Mouse (Mus musculus): Measurements from ENCODE around the gene Impg1.

The Impg1 gene

DNA sequence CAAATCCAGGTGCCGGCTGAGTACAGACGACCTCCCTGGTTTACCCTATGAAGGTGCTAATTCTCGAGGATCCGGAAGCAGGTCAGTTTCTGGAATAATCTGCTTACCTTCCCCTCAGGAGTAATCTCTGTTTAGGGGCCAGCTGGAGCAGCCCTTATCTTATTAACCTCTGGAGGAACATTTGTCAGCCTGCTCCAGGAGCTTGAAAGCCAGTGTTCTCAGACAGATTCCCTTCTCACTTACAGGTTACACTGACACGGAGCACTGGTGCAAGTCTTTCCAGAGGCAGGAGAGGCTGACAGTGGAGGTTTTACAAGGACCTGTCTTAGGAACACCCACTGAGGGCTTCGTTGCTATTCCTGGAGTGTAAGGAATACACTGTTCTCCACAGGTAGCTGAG is at the start of gene Impg1:
TSS of gene Impg1 (minus strand) at position 101 of the 400 bp plus-strand sequence.
- no peak for DNase-seq

DNA sequence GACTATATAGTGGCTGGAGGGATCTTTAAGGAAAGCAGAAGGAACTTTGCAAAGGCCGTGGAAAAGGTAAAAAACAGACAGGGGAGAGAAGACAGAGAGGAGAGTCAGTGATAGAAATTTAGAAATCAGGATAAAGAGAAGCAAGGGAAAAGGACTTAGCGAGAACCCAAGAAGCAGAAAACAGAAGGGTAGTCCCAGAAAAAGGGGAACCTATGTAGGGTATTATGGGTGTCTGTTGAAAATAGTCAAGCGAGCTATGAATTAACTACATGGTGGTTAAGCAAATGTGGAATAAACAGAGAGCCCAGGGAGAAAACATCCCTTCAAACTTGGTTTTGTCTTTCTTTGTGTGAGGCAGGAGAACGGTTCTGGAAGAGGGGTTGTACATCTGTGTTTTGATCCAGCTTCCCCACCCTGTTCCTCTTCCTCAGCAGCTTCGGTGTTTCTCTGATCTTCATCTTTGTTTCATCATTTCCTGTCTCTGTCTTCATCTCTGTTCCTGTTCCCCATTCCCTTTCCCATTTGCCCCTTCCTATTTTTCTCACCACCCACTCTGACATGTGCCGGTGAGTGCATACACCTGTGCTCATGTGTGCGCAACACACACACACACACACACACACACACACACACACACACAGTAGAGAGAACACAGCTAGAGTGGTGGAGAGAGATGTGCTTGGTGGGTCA is 44.3 kb upstream of the Impg1 start:
- DNase-seq: no peak

DNA sequence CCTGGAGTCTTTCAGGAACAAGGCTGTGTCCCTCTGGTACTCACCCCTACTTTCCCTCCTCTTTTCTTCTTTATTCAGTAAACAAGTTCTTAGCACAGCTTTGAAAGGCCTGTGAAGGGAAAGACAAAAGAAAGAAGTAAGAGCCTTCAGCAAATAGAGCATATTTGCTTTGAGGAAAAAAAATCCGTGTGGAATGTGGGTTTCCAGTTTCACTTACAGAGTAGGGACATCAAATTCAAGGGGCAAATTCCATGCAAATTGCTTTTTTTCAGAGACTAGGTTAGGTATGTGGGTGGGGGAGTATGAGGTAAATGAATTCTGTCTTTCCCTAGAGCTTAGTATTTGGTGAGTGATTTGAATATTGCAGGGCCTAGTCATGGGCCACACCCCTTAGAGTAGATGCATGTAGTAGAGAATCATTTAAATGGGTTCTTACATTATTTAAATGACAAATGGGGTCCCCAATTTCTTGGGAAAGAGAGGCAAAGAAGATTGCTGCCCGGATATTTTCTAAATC is 39.3 kb upstream of the Impg1 start:
- no peak for DNase-seq

DNA sequence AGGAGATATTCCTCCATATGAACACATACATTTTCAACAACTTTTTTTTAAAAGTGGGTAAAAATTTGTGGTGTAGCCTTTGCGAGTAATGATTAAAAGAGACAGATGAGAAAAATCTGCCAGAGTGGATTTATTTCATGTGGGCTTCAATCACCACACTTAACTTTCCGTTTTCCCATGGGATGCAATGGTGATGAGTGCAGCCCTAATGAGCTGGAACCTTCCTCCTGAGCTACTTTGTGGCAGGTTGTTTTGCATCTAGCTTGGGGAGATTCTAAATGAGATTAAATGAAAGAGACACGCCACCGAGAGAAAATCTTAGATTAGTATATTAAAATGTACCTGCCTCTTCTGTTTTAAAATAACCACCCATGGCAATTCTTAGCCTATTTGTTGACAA is 26.3 kb upstream of the Impg1 start:
- DNase-seq: no peak

DNA sequence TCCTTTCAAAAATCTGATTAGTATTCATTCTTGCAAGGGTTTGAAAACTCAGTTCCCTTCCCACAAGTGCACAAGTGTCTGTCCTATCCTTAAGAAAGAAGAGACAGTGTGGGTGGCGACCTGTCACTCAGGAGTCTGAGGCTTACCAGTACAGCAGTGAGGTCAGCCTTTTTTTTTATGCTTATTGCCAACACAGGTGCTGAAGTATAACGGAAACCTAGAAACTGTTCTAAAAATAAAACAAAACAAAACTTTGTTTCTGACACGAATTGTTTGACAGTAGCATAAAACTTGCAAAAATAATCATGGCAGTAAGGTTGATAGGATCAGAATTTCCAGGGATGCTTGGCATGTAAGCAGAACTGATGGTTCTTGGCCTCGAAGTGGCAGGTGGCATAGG is 4.9 kb downstream of the Impg1 start:
- no peak for DNase-seq

DNA sequence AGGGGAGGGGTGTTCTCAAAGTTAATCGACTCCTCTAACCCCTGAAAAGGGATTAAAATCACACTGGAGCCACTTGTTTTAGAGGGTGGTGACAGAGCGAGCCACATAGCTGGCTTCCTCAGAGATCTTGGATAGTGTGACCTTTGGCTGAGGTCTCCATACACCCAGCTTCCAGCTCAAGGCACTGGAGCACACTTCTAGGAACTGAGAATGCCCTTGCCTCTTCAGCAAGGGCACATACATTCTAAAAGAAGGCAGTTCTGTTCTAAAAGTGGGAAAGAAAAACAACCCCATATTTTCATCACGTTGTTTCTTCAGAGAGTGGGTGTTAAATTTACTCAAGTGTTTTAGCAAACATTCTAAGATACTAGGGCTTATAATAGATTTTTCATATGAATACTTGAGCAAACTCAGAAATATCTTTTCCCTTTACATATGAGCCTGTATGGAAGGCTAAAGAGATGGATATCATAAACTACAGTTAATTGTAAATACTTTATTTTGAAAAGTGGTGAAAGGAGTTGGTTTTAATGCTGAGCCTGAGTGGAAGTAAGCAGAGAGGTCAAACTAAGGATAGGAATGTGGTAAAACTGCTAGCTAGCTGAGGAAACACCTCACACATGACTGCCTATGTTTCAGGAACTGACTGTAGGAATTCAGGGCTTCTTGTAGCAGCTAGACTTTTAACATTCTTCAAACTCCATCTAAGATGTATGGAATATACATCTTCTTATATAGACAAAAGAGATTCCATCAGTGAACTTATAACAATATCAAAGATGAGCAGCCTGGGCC is 14.6 kb downstream of the Impg1 start:
- no peak for DNase-seq

DNA sequence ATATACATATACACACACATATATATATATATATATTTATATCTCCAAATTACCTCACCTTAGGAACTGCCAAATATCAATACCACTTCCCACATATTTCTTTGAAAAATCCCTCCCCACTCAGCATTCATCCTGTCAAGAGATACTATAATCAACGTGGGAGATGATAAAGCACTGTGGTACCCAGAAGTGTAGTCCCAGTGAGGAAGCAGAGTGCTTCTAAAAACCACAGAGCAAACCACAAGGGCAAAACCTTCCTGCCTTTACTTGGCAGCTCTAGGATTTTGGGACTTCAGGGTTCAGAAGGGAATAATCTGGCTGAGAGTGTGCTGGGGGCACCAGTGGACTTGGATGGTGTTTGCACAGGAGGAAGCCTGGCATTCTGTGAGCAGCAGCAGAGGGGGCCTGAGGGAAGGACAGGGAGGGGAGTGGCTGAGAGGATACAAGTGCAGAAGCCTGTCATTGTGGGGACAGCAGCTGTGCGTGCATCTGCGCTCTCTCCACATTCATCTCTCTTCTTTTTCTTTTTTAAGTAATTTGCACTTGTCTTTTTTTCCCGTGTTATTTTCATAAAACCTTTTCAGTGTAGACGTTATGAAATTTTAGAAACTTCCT is 24.1 kb downstream of the Impg1 start:
- no peak for DNase-seq

DNA sequence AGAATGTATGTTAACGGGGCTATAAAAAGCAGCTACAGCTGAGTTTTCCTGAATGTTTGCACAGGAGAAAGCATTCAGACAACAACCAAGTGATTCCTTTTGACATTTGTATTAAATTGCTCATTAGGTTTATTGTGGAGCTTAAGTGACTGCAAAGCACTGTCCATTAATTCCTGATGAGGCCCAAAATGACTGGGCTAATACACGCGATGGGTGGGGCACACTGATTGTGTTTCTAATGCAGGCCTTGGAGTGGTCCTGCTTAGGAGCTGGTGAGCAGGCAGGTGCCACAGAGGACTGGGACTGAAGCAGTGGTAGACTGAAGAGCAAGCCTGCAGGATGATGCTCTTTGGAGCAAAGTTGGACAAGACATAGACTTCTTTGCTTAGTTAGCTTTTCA is 73.9 kb downstream of the Impg1 start:
- no peak for DNase-seq

DNA sequence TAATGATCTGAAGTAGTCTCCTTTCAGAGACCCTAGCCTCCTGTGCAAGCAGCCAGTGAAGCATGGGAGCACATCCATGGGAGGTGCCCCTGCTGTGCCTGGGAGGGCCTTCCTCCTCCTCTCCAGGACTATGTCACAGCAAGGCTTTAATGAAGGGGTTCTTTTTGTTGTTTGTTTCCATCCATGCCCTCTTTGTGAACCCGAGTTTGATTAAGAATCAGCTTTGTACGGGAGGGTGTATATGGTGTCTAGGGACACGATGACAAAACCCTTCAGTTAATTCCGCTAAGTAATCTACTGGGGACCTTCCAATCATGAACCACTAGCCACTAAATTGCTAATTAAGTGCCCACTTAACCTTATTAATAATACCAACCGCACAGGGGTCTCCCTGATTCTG is 74.3 kb downstream of the Impg1 start:
- DNase-seq: no peak

DNA sequence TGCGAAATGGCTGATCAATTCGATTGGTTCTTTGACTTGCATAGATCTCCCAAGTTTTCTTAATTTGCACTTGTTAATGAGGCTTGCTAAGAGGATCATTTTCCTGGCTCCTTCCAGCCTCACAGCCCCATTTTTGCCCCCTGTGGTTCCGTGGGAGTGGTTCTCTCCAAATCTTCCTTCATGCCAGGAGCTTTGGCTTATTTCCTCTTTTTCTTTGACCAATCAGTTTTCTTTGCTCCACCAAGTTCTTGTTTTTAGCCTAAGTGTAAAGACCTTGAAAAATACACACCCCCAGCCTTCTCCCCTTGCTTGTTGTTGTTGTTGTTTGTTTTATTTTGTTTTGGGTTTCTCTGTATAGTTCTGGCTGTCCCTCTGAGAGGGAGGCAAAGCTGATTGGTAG is 77.4 kb downstream of the Impg1 start:
- DNase-seq: no peak

DNA sequence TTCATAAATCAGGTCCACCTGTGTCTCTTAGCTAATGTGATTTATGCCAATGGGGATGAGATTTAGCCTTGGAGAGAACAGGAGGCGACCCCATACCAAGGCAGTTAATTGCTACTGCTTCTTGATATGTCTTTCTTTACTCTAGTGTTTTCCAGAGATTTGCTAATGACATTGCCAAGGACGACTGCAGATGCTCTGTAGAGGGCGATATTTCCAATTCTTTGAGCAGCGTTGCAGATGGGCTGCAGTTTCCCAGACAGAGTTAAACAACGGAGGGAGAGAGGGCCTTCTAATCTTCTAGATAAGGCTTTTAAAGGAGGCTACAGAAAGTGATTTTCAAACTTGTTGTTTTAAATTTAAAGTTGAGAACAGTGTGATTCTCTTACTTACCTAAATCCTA is 78.8 kb downstream of the Impg1 start:
- no peak for DNase-seq

DNA sequence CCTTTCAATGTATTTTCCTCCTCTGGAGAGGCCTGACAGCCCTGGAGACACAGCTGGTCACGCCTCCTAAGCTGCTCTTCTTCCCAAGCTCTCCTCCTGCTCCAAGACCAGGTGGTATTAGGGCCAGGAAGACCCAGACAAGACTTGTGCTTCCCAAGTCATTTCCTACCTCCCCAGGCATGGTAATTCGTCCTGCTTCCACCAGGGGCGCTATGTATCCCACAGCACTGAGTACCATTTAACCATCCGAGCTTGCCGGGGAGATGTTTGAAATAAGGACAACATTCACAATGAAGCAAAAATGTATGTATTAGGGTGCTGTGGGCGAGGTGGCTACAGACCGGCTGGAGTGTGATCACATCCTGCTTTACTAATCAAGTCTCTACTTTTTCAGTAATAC is 79.3 kb downstream of the Impg1 start:
- DNase-seq: peak; percentile 26

DNA sequence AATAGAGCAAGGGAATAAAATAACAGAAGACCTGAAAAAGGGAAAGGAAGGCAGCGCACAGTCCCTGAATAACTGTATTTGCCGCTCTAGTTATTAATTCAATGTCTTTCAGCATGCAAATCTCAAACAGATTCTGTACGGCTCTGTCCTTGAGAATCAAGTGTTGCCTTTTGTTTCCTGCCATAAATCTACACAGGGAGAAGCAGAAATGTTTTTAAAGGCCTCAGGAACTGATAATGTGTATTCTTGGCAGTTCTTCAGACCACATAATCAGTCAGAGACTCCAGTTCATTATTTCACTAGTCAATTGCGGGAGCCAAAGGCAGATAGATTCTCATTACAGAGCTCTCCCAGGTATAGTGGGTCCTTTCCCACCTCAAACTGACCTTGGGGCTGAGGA is 82.6 kb downstream of the Impg1 start:
- DNase-seq: no peak

DNA sequence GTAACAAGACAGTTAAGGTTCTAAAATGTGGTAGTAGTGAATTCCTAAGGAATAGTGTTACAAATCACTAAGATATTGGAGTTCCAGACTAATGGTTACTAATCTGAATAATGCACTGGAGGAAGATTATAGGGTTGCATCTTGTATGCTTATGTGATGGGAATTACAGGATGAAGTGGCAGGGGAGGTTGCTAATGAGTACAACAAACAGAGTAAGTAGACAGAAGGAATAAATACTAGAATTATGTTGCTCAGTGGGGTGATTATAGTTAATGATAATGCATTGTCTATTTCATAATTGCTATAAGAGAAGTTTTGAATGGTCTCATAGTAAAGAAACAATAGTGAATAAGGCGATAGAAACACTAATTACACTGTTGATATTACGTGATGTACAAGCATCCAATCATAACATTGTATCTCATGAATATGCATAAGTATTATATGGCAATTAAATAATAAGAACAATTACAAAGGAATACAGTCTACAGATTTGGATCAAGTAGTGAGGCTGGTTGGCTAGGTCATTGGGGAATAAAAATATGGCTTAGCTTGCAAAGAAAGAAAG is 85.1 kb downstream of the Impg1 start:
- DNase-seq: no peak

DNA sequence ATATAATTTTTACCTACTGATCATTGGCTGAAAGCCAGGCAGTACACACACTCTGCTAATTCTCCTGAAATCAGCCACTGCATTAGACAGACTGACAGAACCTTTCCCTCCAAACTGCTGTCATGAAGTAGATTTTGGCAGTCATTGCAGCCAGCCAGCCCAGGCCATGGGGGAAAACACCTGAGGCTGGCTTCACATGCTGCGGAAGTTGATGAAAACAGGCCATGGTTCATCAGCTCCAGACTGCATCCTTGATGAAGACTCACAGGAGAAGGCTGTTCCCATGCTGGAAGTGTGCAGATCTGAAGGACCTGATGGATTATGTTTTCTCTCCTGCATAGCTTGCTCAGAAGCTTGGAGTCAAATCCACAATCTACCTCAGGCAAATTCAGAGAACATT is 91.2 kb downstream of the Impg1 start:
- no peak for DNase-seq

DNA sequence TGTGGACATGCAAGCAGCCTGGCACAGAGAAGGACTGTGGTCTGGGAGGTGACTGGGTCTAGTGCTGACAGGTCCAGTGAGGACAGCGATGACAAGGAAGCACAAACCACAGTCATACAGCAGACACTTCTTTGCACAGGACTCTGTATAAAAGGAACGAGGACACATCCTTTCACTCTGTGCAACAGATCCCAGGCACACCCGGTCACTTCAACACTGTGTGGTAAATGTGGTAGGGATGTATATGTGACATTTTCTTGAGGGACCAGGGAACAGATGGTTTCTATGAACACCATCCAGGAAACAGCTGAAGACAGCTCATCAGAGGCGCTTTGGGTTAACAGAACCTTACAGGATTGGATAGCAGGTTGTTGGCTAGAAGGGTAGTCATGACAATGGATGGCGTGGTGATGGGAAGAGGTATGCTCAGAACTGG is 92.0 kb downstream of the Impg1 start:
- DNase-seq: no peak

DNA sequence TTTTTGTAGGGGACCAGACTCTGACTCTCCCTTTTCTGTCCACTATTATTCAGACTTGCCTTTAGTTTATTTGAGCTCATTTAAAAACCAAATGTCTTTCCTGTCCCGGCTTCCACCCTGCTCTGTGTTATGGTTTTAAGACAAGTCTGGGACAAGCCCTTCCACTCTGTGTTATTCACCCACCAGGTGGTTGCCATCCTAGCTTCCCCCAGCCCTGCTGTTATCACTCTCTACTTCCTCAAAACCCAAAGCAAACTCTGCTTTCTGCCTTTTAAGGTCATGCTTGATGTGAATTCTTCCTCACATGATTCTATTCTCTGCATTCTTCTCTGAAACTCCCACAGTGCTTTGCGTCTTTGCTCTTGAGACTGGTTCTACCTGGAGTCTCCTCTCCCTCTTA is 96.6 kb downstream of the Impg1 start:
- no peak for DNase-seq

DNA sequence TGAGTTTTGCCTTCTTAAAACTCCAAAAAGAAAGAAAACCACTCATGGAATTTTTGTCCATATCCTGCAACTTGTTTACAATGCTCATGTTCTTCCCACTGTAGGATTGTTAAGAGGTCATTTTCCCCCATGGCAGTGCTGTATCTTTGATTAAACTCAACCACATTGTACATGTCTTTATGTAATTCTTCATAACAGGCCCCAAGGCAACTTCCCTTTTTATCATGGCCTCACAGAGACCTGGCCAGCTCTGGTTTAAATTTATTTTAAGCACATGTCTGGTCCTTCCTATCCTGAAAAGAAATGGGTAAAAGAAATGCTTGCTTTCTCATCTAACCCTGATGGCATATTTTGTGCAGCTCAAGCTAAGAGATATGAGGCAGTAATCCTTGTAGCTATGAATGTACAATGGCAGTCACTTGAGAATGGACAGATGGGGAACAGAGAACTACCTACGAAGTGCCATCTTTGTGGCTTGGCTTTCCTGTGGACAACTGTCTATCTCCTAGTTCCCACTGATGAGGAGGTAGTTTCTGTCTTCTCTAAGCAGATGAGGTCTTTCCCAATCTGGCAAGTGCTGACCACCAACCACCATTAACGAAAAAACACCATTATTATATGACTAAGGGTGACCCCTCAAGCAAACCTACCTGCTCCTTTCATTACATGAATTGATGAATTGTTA is 97.6 kb downstream of the Impg1 start:
- no peak for DNase-seq

DNA sequence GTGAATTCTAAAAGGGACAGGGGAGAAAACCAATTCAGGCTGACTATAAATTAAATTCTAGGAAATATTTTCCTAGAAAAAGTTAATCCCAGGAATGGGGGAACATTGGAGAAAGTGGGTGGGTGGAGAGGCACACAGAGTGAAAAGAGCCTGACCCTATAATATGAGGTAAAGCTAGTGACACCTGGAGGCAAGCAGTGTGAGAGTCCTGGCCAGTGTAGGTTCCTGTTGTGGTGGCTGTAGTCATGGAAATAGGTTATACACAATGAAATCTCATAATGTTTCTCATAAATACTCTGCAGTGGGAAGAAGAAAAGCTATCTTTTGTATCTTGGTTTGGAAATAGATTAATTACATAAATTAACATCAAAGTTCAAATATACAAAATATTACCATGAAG is 105.2 kb downstream of the Impg1 start:
- no peak for DNase-seq

DNA sequence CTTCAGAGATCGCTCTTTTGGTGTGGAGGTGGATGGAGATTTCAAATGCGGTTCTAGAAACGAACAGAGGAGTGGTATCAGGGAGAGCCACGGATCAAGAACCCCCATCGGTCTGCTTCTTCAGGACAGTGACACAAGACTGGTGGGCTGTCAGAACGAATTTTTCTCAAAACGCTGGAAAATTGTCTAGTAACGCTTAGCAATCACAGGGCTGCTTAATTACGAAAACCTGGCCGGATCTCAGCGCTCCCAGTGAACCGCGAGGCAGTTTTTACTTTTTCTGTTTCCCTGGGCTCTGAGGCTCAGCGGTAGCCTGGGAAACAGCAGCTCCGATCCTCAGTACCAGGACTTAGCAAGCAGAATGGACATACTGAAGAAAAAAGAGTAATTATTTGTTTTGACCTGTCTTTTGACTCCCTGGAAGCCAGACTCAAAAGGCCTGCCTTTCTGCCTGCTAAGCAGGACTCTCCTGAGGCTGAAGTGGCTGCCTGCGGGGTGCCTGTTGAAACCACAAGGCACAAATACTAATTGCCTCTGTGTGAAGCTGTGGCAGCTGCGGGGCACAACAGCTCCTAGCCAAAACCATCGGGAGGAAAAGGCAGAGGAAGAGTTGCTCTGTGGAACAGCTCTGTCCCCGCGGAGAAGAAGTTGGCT is 113.5 kb downstream of the Impg1 start:
- no peak for DNase-seq

DNA sequence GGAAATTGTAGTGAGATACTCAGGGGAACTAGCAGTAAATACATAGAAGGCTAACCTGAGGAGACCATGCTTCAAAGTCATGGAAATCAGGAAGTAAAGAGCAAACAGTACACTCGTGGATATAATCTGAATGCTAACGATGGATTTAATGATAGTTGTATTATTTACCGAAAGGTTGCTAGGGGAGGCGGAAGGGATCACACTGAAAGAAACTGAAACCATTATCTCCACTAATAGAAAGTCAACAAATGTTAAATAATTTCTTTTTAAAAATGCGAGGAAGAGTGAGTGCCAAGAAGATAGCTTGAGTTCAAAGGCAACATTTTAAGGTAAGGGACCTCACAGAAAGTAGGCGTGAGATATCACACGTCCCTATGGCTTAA is 114.0 kb downstream of the Impg1 start:
- no peak for DNase-seq

DNA sequence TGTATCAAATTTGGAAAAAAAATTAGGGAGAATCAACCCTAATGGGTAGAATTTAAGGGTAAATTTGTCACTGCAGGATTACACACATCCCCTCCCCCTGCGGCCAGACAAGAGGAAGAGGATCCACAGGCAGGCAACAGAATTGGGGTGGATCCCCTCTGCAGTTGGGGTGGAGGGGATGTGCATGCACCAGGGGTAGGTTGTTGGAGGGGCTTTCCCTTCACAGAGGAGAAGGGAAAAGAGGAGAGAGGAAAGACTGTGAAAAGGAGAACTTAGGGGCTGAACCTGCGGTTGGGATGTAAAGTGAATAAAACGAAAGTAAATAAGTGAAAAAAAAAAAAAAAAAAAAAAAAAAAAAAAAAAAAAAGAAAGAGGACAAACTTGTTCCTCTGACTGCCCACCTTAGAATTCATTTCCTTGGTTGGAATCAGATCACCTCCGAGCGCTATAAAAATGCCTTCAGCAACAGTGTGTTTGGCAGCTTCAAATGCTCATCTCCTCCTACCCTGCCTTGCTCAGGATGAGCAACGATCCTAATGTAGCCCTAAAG is 120.8 kb downstream of the Impg1 start:
- DNase-seq: no peak

All from kidney, adult 18-20 months (tissue).